Mouse (Mus musculus) hindbrain, embryonic 14.5 days (tissue): ENCODE data around the gene Cited2. TPM values are rescaled to one million over a fixed set of nuclear protein-coding genes. Genes with fewer than 3 reads are reported as not detected.

Experiments used
- ATAC-seq: fragments of 200-750 bp; cut with Nextera tagmentation; 2 replicates; pipeline ENCODE4 v1.8.0; 2017; ENCODE audit warnings: moderate number of reproducible peaks, mild to moderate bottlenecking, moderate TSS enrichment, moderate library complexity; ENCODE audit not compliant: low FRiP score
- DNase-seq: peaks from one replicate; pipeline ENCODE4 v3.0.0-alpha.2; 2015; ENCODE audit warnings: low spot score
- H3K27ac ChIP-seq: fragments of 300-500 bp; sonication (generic); 2 replicates; pipeline ENCODE4 v1.5.1; 2014; ENCODE audit warnings: mild to moderate bottlenecking, moderate library complexity
- H3K27me3 ChIP-seq: fragments of 300-500 bp; sonication (generic); 2 replicates; pipeline ENCODE4 v1.6.1; 2014; ENCODE audit warnings: mild to moderate bottlenecking, low read length, mixed read lengths; ENCODE audit not compliant: control insufficient read depth, insufficient read depth
- H3K36me3 ChIP-seq: fragments of 300-500 bp; sonication (generic); replicated peaks from 2 replicates; pipeline ENCODE4 v1.6.1; 2014; ENCODE audit not compliant: control insufficient read depth, insufficient read depth
- H3K4me1 ChIP-seq: fragments of 300-500 bp; sonication (generic); replicated peaks from 2 replicates; pipeline ENCODE4 v1.6.1; 2014; ENCODE audit warnings: antibody characterized with exemption, low read length, mixed read lengths; ENCODE audit not compliant: control insufficient read depth, insufficient read depth
- H3K4me2 ChIP-seq: fragments of 300-500 bp; sonication (generic); replicated peaks from 2 replicates; pipeline ENCODE4 v1.6.1; 2014; ENCODE audit warnings: mild to moderate bottlenecking, moderate library complexity
- H3K4me3 ChIP-seq: fragments of 300-500 bp; sonication (generic); replicated peaks from 2 replicates; pipeline ENCODE4 v1.5.1; 2014; ENCODE audit warnings: mild to moderate bottlenecking, low read length
- H3K9ac ChIP-seq: fragments of 300-500 bp; sonication (generic); 2 replicates; pipeline ENCODE4 v1.6.1; 2014
- H3K9me3 ChIP-seq: fragments of 300-500 bp; sonication (generic); 2 replicates; pipeline ENCODE4 v1.6.1; 2016; ENCODE audit warnings: low read length; ENCODE audit not compliant: control insufficient read depth
- WGBS: fragments of 180-500 bp; shearing (Covaris S2); extraction: QIAGEN DNeasy Blood & Tissue Kit; methylation state at CpG from one replicate; pipeline ENCODE4 v1.1.7; 2014; 5-methylcytosine and 5-hydroxymethylcytosine counted together
- polyA plus RNA-seq: library from polyadenylated mRNA; unstranded; fragments of >200 nt; fragmentation: Nextera tagmentation; extraction: Ambion mirVana; gene quantifications from 2 replicates; pipeline ENCODE4 v1.2.1, GENCODE M21; 2014

Gene Cited2
- polyA plus RNA-seq, 1 experiment from 2014 or later = 82.2 TPM

DNA sequence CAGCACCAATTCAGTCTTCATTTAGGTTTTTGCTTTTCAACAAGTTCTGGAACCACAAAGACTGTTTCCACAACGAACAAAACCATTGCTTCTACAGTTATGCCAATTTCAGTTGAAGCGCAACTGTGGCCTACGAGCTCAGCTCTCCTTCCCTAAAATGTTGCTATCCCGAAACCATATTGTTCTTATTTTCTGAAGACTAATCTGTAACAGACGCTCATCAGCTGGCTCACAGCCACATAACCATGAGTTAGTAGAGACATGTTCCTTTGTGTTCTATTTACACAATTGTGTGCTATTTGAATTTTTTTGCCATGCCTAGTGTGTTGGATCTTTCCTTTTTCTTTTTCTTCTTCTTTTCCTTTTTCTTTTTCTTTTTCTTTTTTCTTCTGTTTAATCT is 46.8 kb downstream of the Cited2 start:
- no peaks in the 10 kb centered on the region for H3K36me3 ChIP-seq
- H3K27ac ChIP-seq = no peak overlapping the region
- ATAC-seq (no peak), DNase-seq (no peak)
- H3K9ac ChIP-seq = no peak overlapping the region
- WGBS = 88% methylated on average over 5 of the region's 5 CpGs
- no peak overlapping the region for H3K4me2 ChIP-seq
- no peaks in the 10 kb centered on the region for H3K9me3 ChIP-seq
- H3K4me1 ChIP-seq = no peaks in the 10 kb centered on the region
- no peak overlapping the region for H3K4me3 ChIP-seq
- no peaks in the 10 kb centered on the region for H3K27me3 ChIP-seq

DNA sequence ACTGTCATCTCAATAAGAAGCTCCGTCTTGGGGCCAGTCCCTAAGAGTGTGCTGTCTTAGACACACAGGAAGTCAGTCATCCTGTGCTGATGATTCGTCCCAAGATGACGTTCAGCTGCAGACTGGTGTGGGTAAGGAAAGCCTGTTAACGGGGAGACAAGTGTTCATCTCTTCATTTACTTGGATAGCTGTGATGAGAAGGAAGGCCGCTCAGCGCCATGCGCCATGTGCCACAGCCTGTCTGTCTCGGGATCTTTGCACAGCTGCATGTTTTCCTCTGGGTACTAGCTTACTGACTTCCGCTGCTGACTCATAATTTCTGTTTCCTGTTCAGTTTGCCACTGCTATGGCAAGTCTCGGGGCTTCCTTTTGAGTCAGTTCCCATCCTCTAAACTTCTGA is 49.3 kb downstream of the Cited2 start:
- Histone ChIP-seq H3K27me3 (no peaks in the 10 kb centered on the region), H3K4me3 (no peak overlapping the region), H3K4me2 (no peak overlapping the region), H3K36me3 (no peaks in the 10 kb centered on the region), H3K27ac (no peak overlapping the region), H3K4me1 (no peaks in the 10 kb centered on the region), H3K9ac (no peak overlapping the region), H3K9me3 (no peaks in the 10 kb centered on the region)
- no peak for ATAC-seq
- DNase-seq = no peak
- 89% methylated on average over 10 of the region's 10 CpGs for WGBS

DNA sequence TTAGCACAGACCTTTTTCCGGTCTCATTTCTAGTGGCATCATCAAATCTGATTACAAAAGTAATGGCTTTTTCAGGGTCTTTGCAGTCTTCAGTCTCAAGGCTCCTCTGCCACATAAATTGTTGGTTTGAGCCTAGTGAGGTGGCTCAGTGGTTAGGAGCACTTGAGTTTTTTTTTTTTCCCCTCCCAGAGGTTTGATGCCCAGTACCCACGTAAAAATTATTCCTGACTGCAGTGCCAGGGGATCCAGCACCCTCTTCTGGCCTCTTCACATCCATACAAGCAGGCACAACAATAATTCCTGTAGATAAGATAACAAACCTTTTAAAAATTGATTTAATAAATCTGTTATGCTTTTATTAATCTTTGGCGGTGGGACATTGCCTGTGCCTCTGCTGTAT is 51.3 kb downstream of the Cited2 start:
- 86% methylated on average over 3 of the region's 3 CpGs for WGBS
- no peak for DNase-seq

DNA sequence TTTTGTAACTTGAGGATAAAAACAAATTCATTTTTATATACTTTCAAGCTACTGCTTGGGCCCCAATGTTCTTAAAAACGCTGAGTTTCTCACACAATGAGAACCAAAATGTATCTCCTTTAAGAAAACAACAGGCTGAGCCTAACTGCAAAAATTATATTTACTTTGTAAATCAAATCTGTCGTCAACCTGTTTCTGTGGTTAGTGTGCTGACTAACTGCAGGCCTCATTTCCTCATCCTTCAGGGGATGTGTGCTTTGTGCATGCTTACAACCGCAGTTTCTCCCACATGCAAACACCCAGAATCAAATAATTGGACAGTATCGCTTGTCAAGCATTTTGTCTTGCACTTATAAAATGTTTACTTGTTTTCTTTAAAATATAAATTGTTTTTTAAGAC is 52.1 kb downstream of the Cited2 start:
- 86% methylated on average over 4 of the region's 4 CpGs for WGBS
- no peak overlapping the region for H3K4me2 ChIP-seq
- no peak overlapping the region for H3K9ac ChIP-seq
- H3K4me3 ChIP-seq = no peak overlapping the region
- no peak overlapping the region for H3K27ac ChIP-seq
- DNase-seq = no peak
- ATAC-seq = no peak
- H3K4me1 ChIP-seq = no peaks in the 10 kb centered on the region
- no peaks in the 10 kb centered on the region for H3K36me3 ChIP-seq
- H3K27me3 ChIP-seq = no peaks in the 10 kb centered on the region
- no peaks in the 10 kb centered on the region for H3K9me3 ChIP-seq

More for the DNA sequence above, 51.3 kb downstream of the Cited2 start:
- Histone ChIP-seq H3K36me3 (no peaks in the 10 kb centered on the region), H3K27ac (no peak overlapping the region), H3K4me2 (no peak overlapping the region), H3K4me3 (no peak overlapping the region), H3K27me3 (no peaks in the 10 kb centered on the region), H3K9ac (no peak overlapping the region), H3K9me3 (no peaks in the 10 kb centered on the region), H3K4me1 (no peaks in the 10 kb centered on the region)
- ATAC-seq = no peak

Other genes starting within 250 kb of the Cited2 start
- 1.6 and 1.9 TPM in 2 replicates for gene Txlnb, start 73.0 kb downstream of the Cited2 start, polyA plus RNA-seq
- 6.7 and 8.1 TPM in 2 replicates for gene Heca, start 224.8 kb downstream of the Cited2 start, polyA plus RNA-seq